Mouse (Mus musculus) cerebellum, adult 2 months (tissue): ENCODE results near the gene Wfdc15b.

ENCODE experiments used
- CTCF ChIP-seq: fragments of 200-500 bp; IDR thresholded peaks from 2 replicates; pipeline ENCODE4 v1.5.1; 2011; ENCODE audit warnings: low read depth, mild to moderate bottlenecking, control low read depth, low read length, moderate library complexity, borderline replicate concordance; ENCODE audit not compliant: insufficient read depth
- POLR2A ChIP-seq: fragments of 200-500 bp; IDR thresholded peaks from 2 replicates; pipeline ENCODE4 v1.6.1; 2011; ENCODE audit warnings: low read length, control low read depth, borderline replicate concordance; ENCODE audit not compliant: insufficient read depth

DNA sequence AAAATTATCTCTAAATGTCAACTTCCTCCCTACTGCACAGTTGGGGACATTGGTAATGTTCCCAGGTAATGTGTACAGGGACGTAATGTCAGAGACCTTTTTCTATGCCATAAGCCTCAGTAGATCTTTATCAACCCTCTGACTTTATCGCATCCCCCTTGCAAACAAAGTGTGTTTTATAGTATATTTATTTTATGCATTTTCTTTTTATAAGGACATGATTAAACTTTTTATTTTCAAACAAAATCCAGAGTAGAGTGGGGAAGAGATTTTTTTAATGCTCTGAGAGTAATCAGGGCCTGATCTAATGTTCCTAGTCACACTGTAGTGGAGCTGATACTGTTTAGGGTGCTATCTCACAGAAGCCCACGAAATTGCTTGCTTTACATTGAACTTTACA is 16.9 kb upstream of the Wfdc15b start, which contains the start of gene Svs2:
- no peak for TF ChIP-seq CTCF
- no peak for TF ChIP-seq POLR2A
